Mouse (Mus musculus): ENCODE measurements around the gene Tbl2. TPM values are rescaled to one million over a fixed set of nuclear protein-coding genes. Genes with fewer than 3 reads are reported as not detected.

The Tbl2 gene
- total RNA-seq, 2 experiments from 2014 or later: 28.4 to 30.8 TPM

DNA sequence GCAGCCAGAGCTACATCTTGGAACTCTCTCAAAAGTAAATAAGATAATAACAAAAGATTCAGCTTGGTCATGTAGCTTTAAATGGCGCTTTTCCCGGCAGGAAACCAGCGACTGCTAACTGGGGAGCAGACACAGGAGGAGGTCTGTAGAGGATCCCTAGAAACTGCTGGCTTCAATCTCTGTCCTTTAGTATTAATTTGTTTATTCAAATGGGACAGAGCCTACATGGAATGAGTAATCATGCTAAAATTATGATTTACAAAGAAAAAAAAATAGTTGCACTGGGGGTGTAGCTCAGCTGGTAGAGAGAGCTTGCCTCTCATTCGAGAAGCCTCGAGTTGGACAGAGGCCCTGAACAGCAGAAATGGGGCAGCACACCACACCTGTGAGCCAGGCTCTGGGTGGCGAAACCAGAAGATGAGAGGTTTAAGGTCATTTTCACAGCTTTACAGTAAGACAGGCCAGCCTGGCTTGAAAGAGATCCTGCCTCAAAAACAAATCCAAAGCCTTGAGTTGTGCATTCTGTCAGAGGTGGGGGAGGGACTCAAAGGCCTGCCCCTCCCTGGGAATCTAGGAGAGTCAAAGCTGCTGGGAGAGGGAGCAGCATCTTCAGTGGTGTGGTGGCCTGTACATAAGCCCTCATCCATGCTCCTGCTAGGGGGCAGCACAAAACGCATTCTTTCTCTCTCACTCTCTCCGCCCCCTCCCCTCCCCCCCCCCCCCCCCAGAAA lies 33.8 kb downstream of the Tbl2 start:
- DNase-seq (ENCODE audit: low spot score in 2 of 2): peak; percentile 56 to 68
- intact Hi-C loops (cut with DNase I): no loop called here

DNA sequence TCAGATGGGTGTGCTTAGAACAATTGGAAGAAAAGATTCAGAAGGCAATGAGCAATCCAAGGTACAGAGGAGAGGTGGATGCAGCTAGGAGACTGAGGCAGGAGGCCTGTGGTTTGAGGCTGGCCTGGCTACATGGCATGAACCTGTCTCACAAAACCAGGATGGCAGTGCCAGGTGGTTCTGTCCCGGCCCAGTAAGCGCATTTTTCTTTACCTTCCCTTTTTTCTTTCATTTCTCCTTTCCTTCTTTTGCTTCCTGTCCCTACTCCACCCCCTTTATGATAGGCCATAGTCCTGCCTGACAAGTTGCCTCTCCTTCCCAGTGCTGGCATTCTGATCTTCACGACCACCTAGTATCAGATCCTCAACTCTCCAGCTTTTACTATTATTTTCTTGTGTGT lies 35.6 kb downstream of the Tbl2 start:
- no peak for DNase-seq (ENCODE audit: low spot score in 2 of 2)
- intact Hi-C loops (cut with DNase I): loop anchor here (5.0 kb wide), 1 partner anchor 178 kb away; the partner anchor contains the start of gene Abhd11

DNA sequence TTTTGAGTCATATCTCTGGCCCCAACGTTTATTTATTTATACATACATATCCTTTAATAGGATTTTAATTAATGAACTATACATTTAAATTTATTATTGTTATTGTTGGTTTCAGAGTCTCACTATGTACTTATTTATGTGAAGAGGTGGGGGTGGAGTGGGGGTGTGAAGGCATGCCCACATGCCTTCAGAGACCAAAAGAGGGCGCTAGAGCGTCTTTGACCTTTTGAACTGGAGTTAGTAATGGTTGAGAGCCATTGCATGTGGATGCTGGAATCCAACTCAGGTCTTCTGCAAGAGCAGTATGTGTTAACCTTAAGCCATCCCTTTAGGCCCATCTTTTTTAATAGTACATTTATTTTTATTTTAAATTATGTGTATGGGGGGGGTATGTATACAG lies 36.1 kb downstream of the Tbl2 start:
- DNase-seq (ENCODE audit: low spot score in 2 of 2): no peak
- intact Hi-C loops (cut with DNase I): loop anchor here (5.0 kb wide), 1 partner anchor 178 kb away; the partner anchor contains the start of gene Abhd11

DNA sequence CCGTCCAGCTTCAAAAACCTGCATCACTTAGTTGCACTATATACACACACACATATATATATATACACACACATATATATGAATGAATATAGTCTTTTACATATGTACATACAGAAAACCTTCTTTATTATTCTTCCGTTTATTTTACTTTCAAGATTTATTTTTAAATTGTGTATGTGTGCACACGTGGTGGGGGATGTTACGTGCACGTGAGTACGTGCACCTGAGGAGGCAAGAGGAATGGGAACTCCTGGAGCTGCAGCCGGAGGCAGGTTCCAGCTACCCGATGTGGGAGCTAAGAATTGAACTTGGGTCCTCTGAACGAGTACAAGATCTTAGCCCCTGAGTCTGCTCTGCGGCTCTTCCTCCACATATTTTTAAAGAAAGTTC lies 36.8 kb downstream of the Tbl2 start:
- intact Hi-C loops (cut with DNase I): loop anchor here (2.0 to 5.0 kb wide), 2 partner anchors 37 to 179 kb away; partner anchors contain the start of genes Abhd11 and Tbl2
- DNase-seq (ENCODE audit: low spot score in 2 of 2): no peak

DNA sequence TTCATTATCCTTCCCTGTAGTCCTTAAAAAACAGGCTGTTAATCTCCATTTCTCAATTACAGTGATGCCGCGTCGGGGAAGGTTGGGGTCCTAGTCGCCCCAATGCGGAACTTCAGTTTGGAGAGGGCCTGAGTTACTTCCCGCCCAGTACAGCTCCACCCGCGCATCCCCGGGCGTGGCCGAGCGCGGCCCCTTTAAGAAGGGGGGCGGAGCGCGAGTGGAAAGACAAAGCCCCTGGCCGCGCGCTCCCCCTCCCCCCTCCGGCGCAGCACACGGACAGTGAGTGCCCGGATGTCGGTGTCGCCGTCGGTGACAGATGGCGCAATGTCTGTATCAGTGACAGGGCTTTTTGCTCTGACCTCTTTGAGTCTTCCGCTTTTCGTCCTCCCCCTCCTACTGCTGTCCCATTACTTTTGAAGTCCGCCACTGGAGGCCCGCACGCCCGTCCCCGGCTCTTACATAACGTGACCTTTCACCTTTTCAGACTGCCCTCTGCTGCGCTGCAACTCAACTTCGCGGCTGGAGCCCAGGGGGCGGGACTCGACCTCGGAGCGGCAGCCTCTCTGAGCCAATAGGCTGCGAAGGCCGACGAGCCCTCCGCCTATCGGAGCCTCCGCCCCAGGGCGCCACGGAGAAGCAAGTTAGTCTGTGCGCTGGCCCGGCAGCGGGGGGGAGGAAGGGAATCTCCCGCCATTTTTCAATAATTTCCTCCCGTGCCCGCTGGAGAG lies 37.3 kb downstream of the Tbl2 start, which contains the start of gene Baz1b:
Gene Baz1b (plus strand): TSS at position 644 of the 728 bp plus-strand sequence.
- intact Hi-C loops (cut with DNase I): loop anchor here (1.0 to 5.0 kb wide), 3 partner anchors 18 to 179 kb away; partner anchors contain the start of genes Abhd11, Bcl7b and Tbl2
- peak; percentile 98 to 99 for DNase-seq (ENCODE audit: low spot score in 2 of 2)

DNA sequence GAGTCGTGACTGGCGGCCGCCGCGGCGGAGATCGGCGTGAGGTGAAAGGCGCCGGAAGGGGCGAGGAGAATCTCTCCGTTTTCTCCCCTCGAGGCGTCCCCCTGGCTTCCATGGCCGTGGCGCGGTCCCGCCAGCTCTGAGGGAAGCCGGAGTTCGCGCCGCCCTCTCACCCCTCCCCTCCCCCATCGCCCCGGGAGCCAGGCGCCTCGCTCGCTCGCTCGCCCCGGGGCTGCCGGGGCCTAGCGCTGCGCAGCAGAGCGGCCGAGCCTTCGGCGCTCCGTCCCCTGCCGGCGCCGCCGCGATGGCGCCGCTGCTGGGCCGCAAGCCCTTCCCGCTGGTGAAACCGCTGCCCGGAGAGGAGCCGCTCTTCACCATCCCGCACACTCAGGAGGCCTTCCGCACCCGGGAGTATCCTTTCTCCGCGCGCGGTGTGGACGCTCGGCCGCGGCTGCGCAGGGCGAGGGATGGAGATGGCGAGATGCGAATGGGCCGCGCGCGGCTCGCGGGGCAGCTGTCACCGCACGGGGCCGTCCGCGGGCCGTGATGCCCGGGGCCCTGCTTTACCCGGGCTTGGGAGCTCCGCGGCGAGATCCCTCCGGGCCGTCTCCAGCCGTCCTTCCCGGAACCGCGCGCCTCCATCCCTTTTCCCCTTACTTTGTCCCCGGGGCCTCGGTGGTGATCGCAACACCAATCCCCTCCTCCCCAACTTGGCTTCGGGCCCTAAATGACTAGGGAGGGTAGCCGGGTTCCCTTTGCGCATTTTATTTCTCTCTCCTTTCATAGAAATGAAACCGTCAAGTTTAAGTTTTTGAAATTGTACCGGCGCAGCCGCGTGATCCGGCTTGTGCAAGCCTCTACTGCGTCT lies 38.1 kb downstream of the Tbl2 start:
- peak in 1 of 2 experiments; percentile 55 for DNase-seq (ENCODE audit: low spot score in 2 of 2)
- intact Hi-C loops (cut with DNase I): loop anchor here (1.0 to 5.0 kb wide), 3 partner anchors 19 to 180 kb away; partner anchors contain the start of genes Abhd11, Bcl7b and Tbl2

DNA sequence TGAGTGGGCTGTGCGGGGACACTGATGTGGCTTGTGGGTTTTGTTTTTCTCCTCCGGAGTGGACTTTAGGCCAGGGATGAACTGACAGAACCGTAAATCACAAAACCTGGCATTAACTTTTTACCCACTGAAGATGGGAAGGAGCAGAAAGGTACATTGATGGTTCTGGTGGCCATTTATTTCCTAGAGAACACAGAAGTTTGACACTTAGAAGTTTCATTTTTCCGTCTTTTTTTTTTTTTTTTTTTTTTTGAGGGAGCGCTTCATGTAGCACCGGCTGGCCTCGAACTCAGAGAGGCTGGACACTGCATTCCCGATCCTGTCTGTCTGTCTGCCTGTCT lies 38.7 kb downstream of the Tbl2 start:
- DNase-seq (ENCODE audit: low spot score in 2 of 2): no peak
- intact Hi-C loops (cut with DNase I): loop anchor here (5.0 kb wide), 1 partner anchor 181 kb away; the partner anchor contains the start of gene Abhd11

DNA sequence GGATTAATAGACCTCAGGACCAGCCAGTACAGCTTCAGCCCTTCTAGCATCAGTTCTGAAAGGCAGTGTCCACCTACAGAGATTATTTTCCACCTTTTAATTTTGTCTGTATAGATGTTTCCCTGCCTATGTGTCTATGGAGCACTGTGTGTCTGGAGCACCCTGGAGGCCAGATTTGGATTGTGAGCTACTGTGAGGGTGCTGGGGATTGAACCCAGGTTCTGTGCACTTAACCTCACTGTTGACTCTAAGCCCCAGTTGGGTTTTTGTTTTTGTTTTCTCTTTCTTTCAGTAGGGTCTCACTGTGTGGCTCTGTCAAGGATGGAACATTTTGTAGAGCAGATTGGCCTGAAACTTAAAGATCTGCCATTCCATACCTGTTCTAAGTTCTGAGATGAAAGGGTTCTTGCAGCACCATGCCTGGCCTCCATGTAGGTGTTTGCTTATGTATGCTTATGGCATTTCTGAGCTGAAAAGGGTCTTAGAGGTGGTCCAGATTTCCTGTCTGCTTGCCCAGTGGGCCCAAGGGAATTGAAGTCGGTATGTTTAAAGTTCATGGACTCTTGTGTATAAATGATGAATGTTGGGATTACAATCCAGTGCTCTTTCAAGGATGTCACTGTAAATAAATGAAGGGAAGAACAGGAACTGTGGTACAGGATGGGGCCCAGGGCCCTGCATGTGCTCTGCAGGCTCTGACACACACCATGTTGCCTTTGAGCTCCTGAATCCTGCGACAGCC lies 40.0 kb downstream of the Tbl2 start:
- DNase-seq (ENCODE audit: low spot score in 2 of 2): no peak
- intact Hi-C loops (cut with DNase I): loop anchor here (5.0 kb wide), 2 partner anchors 112 to 182 kb away; partner anchors contain the start of genes Abhd11 and Vps37d

DNA sequence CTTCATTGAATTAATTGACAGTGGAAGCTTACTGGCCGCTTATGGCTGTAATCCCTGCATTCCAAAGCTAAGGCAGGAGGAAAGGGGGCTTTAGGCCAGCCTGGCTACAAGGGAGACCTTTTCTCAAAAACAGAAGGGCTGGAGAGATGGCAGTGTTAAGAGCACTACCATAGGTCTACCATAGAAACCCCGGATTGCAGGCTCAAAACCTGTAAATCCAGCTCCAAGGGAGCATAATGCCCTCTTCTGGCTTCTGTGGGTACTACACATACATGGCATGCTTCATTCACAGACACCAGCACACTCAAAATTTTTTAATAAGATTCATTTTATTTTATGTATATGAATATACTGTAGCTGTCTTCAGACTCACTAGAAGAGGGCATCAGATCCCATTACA lies 42.2 kb downstream of the Tbl2 start:
- DNase-seq (ENCODE audit: low spot score in 2 of 2): peak; percentile 48 to 59
- intact Hi-C loops (cut with DNase I): loop anchor here (1.0 to 5.0 kb wide), 2 partner anchors 73 to 114 kb away; partner anchors contain the start of gene Vps37d

DNA sequence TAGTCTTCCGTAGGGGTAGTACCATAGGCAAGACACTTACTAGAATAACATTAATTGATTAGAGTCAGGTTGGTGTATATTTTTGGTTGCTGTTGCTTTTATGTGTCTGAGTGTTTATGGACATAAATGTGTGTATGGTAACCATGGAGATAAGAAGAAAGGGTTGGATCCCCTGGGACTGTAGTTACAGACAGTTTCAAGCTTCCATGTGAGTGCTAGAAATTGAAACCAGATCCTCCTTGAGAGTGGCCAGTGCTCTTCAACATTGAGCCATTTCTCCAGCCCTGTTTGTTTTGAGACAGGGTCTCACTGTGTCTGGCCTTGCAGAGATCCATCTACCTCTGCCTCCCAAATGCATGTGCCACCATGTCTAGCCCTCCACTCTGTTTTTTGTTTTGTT lies 43.0 kb downstream of the Tbl2 start:
- intact Hi-C loops (cut with DNase I): loop anchor here (5.0 kb wide), 1 partner anchor 115 kb away; the partner anchor contains the start of gene Vps37d
- no peak for DNase-seq (ENCODE audit: low spot score in 2 of 2)

DNA sequence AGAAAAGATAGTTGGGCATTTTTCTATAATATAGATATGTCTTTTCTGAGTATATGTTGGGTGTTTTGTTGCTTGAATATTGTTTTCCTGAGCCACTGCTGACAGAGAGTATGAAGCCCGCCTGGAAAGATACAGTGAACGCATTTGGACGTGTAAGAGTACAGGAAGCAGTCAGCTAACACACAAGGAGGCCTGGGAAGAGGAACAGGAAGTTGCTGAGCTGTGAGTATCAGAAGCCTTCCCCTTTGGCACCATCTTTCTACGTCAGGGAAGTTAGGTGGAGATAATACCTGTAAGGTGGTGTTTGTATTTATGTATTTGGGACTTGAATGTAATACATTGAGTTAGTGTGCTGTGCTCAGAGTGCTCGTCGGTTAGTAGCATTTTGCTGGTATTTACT lies 46.9 kb downstream of the Tbl2 start:
- intact Hi-C loops (cut with DNase I): no loop called here
- DNase-seq (ENCODE audit: low spot score in 2 of 2): no peak

DNA sequence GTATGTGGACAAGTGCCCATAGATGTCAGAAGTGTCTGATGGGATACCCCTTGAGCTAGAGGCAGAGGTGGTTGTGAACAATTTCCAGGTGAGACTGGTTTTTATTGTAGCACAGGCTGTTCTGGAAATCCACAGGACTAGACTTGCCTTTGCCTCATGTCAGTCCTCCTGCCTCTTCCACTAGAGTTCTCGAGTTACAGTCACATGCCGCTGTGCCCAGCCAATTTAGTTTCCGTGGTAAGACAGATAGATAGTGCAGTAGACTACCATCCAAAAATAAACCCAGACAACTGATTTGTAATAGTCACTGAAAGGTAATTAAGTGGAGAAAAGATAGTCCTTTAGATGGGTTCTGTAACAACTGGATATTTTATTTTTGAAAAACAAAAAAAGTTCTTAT lies 53.3 kb downstream of the Tbl2 start:
- no peak for DNase-seq (ENCODE audit: low spot score in 2 of 2)
- intact Hi-C loops (cut with DNase I): no loop called here

DNA sequence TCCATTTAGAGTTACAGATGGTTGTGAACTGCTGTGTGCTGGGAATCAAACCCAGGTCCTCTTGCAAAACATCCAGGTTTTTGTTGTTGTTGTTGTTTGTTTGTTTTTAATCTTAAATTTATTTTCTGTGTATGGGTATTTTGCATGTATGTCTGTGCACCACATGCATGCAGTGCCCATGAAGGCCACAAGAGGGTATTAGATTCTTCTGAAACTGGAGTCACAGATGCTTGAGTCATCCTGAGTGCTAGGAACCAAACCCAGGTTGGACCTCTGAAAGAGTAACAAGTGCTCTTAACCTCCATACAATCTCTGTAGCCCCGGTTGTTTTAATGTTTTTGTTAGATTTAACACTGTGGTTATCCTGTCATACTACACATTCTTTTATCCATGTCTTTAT lies 58.7 kb downstream of the Tbl2 start:
- intact Hi-C loops (cut with DNase I): no loop called here
- no peak for DNase-seq (ENCODE audit: low spot score in 2 of 2)

Small RNAs within 50 kb of the gene (microRNA-seq; reads per million reads assigned to microRNA genes)
- gene Gm25315: not detected

Other genes with a start within 250 kb of the Tbl2 start
- gene Tmem270, start 242.9 kb upstream of the Tbl2 start, total RNA-seq (2021): not detected
- not detected for gene Cldn13, start 234.1 kb upstream of the Tbl2 start, total RNA-seq (2021)
- 10 to 100 TPM in 1 of 2 experiments, 1 to 10 TPM in 1; 9.6 to 10.9 TPM for gene Mettl27, start 217.3 kb upstream of the Tbl2 start, total RNA-seq (2021)
- gene Cldn4, start 202.7 kb upstream of the Tbl2 start, total RNA-seq (2021): not detected
- under 1 TPM; 0.49 to 0.52 TPM for gene Cldn3, start 163.4 kb upstream of the Tbl2 start, total RNA-seq (2021)
- gene Abhd11, start 140.5 kb upstream of the Tbl2 start, total RNA-seq (2021): 10 to 100 TPM; 31.1 to 39.2 TPM
- 100 to 1,000 TPM; 340 to 404 TPM for gene Stx1a, start 126.2 kb upstream of the Tbl2 start, total RNA-seq (2021)
- gene Dnajc30, start 85.5 kb upstream of the Tbl2 start, total RNA-seq (2021): 10 to 100 TPM; 40.9 to 52.1 TPM
- 10 to 100 TPM; 41.0 to 50.0 TPM for gene Bud23, start 84.7 kb upstream of the Tbl2 start, total RNA-seq (2021)
- gene Vps37d, start 71.4 kb upstream of the Tbl2 start, total RNA-seq (2021): 10 to 100 TPM; 26.8 to 36.0 TPM
- gene Mlxipl, start 59.8 kb upstream of the Tbl2 start, total RNA-seq (2021): 1 to 10 TPM; 2.4 to 4.7 TPM
- gene Bcl7b, start 18.6 kb downstream of the Tbl2 start, total RNA-seq (2021): 10 to 100 TPM; 54.7 to 58.3 TPM
- gene Baz1b, start 37.6 kb downstream of the Tbl2 start, total RNA-seq (2021): 10 to 100 TPM; 60.9 to 85.3 TPM
- gene Fzd9, start 101.6 kb downstream of the Tbl2 start, total RNA-seq (2021): 1 to 10 TPM; 5.1 to 6.7 TPM
- gene Fkbp6, start 200.4 kb downstream of the Tbl2 start, total RNA-seq (2021): not detected
- gene Trim50, start 203.6 kb downstream of the Tbl2 start, total RNA-seq (2021): not detected
- 10 to 100 TPM; 16.9 to 21.0 TPM for gene Nsun5, start 220.3 kb downstream of the Tbl2 start, total RNA-seq (2021)
- gene Pom121, start 244.9 kb downstream of the Tbl2 start, total RNA-seq (2021): 10 to 100 TPM; 50.0 to 54.1 TPM

Measured in left cerebral cortex, postnatal 36 days (tissue).